Mouse (Mus musculus): ENCODE data around the gene Gm1123. TPM values are rescaled to one million over a fixed set of nuclear protein-coding genes. Genes with fewer than 3 reads are reported as not detected.

The Gm1123 gene
- polyA plus RNA-seq, 1 experiment from 2014 or later, result not detected

DNA sequence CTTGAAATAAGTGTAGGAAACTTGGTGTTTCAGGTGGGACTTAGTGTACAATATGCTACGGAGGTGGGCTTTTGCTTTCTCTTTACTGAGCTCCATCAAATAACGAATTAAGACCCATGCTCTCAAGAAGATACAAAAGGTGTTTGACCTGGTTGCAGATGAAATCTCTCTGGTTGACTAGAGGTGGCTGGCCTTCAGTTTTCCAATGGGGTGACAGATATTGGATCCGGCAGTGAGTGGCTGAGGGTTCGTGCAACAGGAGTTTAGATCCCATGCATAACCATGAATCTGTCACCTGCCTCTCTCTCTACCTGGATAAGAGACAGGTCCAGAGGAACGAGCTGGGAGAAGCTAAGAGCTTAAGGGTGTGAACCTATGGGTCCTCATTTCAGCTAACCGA is 76.9 kb downstream of the Gm1123 start:
- Histone ChIP-seq H3K9me3 (ENCODE audit: low read depth, low read length) (no peaks in the 10 kb centered on the region), H3K4me3 (ENCODE audit: low read depth, low read length) (no peak overlapping the region), H3K4me2 (no peak overlapping the region), H3K27me3 (ENCODE audit: insufficient read depth, low read length) (peaks cover 98% of the 10 kb centered on the region), H3K4me1 (ENCODE audit: insufficient read depth) (peaks cover 6% of the 10 kb centered on the region; the same call in 1 of the 2 replicates), H3K9ac (no peak overlapping the region), H3K36me3 (ENCODE audit: insufficient read depth) (no peaks in the 10 kb centered on the region), H3K27ac (ENCODE audit: low read depth) (no peak overlapping the region)
- WGBS, result 2% methylated on average over 6 of the region's 6 CpGs
- no peak for TF ChIP-seq CTCF (IDR thresholded peaks at IDR 0.05; ENCODE audit: low read depth)
- no peak for DNase-seq
- no peak for ATAC-seq (ENCODE audit: insufficient read depth)

DNA sequence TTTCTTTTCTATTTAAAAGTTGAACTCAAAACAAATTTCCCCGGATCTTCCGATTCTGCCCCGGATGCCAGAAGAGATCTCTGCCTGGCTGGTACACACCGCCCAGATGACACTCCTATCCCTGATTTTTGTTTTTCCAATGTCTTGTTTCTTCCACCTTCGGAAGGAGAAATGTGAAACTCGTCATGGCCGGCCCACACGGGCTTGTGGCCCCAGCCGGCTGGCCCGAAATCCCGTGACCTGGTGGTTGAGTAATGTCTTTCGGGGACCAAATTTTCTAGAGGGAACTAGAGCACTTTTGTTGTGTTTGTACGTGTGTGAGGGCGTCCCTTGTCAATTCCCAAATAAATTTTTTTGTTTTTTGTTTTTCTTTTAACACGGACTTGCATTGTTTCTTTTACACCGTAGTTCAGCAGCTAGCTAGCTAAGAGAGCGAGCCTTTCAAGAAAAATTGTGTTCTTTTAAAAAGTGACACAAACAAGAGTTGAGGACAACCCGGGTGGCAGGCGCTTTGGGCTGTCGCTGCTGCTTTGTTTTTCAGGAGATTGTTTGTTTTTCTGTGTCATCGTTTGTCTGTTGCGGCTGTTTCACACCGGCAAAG is 77.7 kb downstream of the Gm1123 start:
- WGBS, result under 1% methylated on average over 23 of the region's 23 CpGs
- Histone ChIP-seq H3K27me3 (ENCODE audit: insufficient read depth, low read length) (peaks cover 98% of the 10 kb centered on the region), H3K27ac (ENCODE audit: low read depth) (no peak overlapping the region), H3K4me2 (no peak overlapping the region), H3K36me3 (ENCODE audit: insufficient read depth) (no peaks in the 10 kb centered on the region), H3K9me3 (ENCODE audit: low read depth, low read length) (no peaks in the 10 kb centered on the region), H3K4me3 (ENCODE audit: low read depth, low read length) (no peak overlapping the region), H3K9ac (no peak overlapping the region), H3K4me1 (ENCODE audit: insufficient read depth) (peaks cover 6% of the 10 kb centered on the region; the same call in 1 of the 2 replicates)
- no peak for TF ChIP-seq CTCF (IDR thresholded peaks at IDR 0.05; ENCODE audit: low read depth)
- ATAC-seq (ENCODE audit: insufficient read depth) (no peak), DNase-seq (peak; percentile 42)

Other genes starting within 250 kb of the Gm1123 start
- not detected in 2 replicates for gene Prr23a1, start 193.2 kb downstream of the Gm1123 start, polyA plus RNA-seq (2014; fragmentation: Nextera tagmentation; extraction: Ambion mirVana)
- not detected in 2 replicates for gene Prr23a2, start 179.2 kb downstream of the Gm1123 start, polyA plus RNA-seq (2014; fragmentation: Nextera tagmentation; extraction: Ambion mirVana)
- not detected in 2 replicates for gene Prr23a3, start 170.9 kb downstream of the Gm1123 start, polyA plus RNA-seq (2014; fragmentation: Nextera tagmentation; extraction: Ambion mirVana)
- not detected in 2 replicates for gene 7420426K07Rik, start 132.6 kb downstream of the Gm1123 start, polyA plus RNA-seq (2014; fragmentation: Nextera tagmentation; extraction: Ambion mirVana)
- 0.07 TPM in 1 of 2 replicates, not detected in the other for gene Foxl2, start 80.4 kb downstream of the Gm1123 start, polyA plus RNA-seq (2014; fragmentation: Nextera tagmentation; extraction: Ambion mirVana)
- 45.1 and 47.7 TPM in 2 replicates for gene Faim, start 49.3 kb downstream of the Gm1123 start, polyA plus RNA-seq (2014; fragmentation: Nextera tagmentation; extraction: Ambion mirVana)
- gene Pik3cb, start 104.9 kb upstream of the Gm1123 start, polyA plus RNA-seq (2014; fragmentation: Nextera tagmentation; extraction: Ambion mirVana), result 1.3 and 1.7 TPM in 2 replicates
- gene Faiml, start 201.5 kb upstream of the Gm1123 start, polyA plus RNA-seq (2014; fragmentation: Nextera tagmentation; extraction: Ambion mirVana), result not detected in 2 replicates
- gene Cep70, start 207.7 kb upstream of the Gm1123 start, polyA plus RNA-seq (2014; fragmentation: Nextera tagmentation; extraction: Ambion mirVana), result 31.4 and 34.8 TPM in 2 replicates